Mouse (Mus musculus): ENCODE measurements around the gene Psen1. TPM values are rescaled to one million over a fixed set of nuclear protein-coding genes. Genes with fewer than 3 reads are reported as not detected.

Gene Psen1
- total RNA-seq, 2 experiments from 2014 or later = 23.3 to 28.6 TPM

DNA sequence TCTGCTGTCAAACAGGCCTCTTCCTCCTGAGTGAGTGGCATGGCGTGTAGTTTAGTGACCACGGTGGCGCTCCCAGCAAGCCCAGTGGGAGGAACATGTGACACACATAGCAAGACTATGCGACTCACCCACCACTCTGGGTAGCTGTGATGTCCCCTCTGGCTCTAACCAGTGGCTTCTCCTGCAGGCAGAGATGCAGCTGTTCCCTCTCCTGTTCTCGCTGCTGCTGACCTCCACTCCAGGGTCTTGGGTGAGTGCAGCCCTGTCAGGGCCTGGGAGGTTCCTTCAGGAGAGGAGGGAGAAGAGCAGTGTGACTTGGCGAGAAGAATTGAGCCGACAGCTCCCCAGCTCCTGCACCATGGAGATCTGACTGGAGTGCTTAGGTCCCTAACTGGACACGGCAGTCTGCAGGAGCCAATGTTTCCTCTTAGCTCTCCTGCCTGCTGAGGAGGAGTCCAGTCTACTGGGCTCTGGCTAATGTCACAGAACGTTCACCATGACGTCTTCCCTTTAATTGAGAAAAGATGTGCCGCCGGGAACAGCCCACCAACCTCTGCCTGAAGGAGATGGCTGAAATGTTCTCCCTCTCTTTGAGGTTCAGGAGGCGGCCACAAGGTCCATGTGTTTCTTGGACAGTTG, 78.1 kb downstream of the Psen1 start:
- no peak for DNase-seq
- intact Hi-C loops (cut with DNase I; ENCODE audit: low total_unique reads) = no loop called here

DNA sequence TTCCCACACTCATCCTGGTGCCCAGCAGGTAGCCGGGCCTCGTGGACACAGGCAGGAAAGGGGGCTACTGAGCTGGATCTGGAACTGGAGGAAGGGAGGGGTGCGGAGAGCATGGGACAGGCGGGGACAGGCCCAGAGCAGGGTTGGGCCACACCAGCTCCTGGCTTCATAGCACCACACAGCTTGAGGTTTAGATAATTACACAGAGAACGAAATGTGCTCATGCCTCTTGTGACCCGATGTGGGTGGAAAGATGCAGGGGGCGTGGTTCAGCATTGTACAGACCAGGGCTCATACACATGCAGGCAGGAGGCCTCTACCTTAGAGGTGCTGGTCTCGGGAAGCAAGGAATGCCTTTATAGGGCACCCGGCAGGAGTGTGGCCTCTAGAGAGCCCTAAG, 79.9 kb downstream of the Psen1 start:
- no peak for DNase-seq
- intact Hi-C loops (cut with DNase I; ENCODE audit: low total_unique reads) = no loop called here

DNA sequence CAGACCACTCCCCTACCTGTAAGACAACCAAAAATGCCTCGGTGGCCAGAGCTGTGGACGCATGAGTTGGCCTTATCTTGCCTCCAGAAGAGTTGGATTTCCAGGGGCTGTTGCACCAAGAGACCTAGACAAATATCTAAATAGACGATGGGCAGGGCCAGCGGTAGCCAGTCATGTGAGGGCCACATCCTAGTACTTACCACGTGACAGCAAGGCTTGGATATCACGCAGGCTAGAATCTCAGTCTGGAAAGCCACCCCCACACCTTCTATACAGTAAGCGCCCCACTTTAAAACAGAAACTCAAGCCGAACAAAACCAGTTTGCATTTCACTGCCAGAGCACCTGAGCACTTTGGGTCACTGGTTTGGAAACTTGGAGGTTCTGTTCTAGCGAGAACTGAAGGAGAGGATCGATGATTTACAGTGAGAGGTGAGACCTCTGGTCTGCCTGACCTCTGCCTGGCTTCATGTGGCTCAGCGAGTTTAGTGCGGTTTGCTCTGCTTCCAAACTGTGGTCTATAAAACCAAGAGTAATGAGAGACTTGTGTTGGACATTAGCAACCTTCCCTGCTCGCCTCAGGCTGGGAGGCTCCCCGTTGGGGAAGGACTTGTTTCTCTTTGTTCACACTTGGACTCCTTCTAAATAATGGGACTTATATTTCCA, 80.4 kb downstream of the Psen1 start:
- intact Hi-C loops (cut with DNase I; ENCODE audit: low total_unique reads) = no loop called here
- DNase-seq = no peak

DNA sequence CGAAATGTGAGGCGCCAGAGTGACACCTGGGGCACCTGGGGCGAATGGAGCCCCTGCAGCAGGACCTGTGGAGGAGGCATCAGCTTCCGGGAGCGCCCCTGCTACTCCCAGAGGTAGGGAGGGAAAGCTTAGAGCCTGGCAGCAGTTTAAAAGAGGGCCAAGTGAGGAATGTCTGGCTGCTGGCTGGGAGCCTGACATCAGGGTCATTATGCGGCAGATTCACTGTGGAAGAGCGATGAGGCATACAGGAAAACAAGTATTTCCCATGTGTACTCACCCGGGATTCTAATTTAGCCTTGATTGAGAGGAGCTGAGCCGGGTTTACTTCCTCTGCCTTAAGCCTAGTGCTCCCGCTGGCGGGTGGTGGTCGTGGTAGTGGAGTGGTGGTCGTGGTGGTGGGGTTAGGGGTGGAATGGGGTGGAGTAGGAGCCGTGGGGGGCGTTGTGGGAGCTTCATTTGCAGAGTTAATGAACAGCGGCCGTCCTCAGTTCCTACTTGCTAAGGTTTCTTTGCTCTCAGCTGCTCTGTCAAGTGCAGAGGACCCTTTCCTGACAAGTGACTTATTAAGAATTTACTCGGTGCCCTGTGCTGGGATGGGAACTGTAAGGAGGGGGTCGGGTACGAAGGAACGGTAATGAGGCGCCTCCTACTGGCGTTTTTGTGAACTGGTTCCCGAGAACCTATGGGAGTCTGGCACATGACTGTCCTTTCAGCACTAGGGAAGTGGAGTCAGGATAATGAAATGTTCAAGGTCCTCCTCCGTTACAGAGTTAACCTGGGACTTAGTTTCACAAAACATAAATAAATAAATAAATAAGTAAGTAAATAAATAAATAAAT, 82.7 kb downstream of the Psen1 start:
- peak; percentile 66 for DNase-seq
- intact Hi-C loops (cut with DNase I; ENCODE audit: low total_unique reads) = no loop called here

DNA sequence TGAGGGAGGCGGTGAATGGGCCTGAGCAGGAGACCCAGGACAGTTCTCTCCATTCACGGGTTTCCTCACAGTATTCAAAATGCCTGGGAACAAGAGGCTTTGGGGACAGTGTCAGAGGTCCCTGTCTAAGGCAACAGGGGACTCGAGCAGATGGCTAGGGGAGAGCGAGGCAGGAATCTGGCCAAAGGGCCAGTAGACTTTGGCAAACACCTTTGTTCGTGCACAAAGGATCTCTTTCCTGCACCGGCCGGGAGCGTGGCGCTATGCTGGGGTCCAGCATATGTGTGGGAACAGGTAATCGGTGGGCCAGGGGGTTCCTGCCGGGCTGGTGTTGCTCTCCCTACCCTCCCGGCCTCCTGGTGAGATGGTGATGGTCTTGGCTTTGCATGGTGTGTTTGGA, 87.7 kb downstream of the Psen1 start:
- no peak for DNase-seq
- intact Hi-C loops (cut with DNase I; ENCODE audit: low total_unique reads) = loop anchor here (5.0 kb wide), 1 partner anchor 63 kb away; no protein-coding TSS in a partner anchor

DNA sequence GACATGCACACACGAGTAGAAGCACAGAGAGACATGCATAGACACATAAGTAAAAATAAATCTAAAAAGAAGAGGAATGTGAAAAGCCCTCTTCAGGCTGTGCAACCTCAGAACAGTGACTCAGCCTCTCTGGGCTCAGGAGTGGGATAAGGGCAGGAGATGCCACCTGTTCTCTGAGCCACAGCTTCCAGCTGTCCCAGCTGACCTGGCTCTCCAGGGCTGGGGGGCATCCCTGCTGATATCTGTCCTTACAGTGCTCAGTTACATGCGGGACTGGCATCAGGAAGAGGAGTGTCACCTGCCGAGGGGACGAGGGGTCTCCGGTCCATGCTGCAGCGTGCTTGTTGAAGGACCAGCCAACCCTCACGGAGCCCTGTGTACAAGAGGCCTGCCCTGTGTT, 88.8 kb downstream of the Psen1 start:
- intact Hi-C loops (cut with DNase I; ENCODE audit: low total_unique reads) = loop anchor here (5.0 kb wide), 1 partner anchor 64 kb away; no protein-coding TSS in a partner anchor

DNA sequence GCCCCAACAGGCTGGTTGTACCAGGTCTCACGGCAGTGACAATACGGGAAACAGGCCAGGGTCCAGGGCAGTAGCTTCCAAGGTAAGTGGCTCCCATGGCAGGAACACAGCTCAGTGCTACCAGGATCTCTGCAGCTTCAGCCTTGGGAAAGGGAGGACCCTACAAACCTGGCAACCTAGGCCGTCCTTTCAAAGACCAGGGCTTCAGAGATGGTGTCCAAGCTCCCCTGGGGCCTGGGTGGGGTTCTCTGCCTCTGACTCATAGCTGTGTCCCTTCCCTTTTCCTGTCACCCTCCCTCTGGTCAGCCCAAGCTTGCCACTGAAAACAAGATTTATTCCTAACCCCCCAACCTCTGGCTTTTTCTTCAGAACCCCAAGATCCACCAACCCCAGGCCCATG, 92.2 kb downstream of the Psen1 start:
- intact Hi-C loops (cut with DNase I; ENCODE audit: low total_unique reads) = no loop called here
- DNase-seq = no peak

More for the DNA sequence above, 88.8 kb downstream of the Psen1 start:
- DNase-seq = no peak

DNA sequence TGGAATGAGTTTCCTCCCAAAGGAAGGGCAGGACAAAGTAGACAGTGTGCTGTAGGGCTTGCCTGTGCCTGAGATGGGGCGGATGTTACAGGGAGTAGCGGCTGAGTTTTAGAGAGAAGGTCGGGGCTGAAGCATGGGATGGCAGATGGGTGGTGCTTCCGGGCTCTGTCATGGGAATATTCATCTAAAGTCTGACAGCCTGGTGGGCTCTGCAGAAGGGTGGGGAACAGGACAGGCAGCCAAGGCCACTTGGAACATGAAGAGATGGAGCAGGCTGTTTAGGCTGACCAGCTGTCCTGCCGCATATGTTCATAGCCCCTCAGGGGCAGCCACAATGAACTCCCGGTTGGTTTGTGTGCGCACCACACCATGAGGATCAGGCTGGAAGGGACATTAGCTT, 93.3 kb downstream of the Psen1 start:
- no peak for DNase-seq
- intact Hi-C loops (cut with DNase I; ENCODE audit: low total_unique reads) = no loop called here

DNA sequence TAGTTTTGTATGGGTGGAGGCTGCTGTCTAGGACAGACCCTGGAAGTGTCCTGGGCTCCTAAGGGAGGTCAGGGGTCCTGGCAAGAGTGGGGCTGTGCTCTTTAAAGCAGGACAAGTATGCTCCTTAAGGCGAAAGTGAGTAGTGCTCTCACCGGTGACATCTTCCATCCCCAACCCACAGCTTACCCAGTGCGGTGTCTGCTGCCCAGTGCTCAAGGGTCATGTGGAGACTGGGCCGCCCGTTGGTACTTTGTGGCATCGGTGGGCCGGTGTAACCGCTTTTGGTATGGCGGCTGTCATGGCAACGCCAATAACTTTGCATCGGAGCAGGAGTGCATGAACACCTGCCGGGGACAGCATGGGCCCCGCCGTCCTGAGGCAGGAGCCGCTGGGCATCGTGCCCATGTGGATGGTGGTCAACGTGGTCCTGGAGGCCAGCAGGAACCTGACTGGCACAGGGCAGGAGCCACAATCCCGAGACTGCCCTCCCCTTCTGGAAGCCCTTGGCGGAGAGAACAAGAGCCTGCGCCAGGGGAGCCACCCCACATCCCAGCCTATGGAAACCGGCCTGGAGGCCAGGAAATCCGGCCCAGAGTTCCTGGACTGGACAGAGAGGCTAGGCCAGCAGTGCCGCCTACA, 93.8 kb downstream of the Psen1 start:
- intact Hi-C loops (cut with DNase I; ENCODE audit: low total_unique reads) = no loop called here
- no peak for DNase-seq

DNA sequence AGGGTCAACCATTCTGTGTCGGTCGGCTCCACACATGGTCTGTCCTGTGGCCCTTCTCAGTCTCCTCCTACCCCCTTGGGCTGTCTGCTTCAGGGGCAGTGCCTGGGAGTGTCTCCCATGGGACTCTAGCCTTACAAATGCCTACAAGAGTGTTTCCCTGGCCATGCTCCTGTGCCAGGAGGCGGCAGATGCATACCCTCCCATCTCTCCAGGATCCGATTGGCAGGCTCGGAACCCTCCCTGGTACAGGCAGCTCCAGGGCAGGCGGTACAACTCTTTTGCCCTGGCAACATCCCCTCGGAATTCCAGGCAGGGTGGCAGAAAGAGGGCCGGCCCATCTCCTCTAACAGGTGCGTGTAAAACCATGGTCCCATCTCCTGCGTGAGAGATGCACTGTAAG, 94.7 kb downstream of the Psen1 start:
- intact Hi-C loops (cut with DNase I; ENCODE audit: low total_unique reads) = no loop called here
- DNase-seq = no peak

Other genes with a start within 250 kb of the Psen1 start
- 10 to 100 TPM; 18.7 to 19.5 TPM for gene Dpf3, start 200.4 kb upstream of the Psen1 start, total RNA-seq (2021)
- gene Dcaf4, start 167.7 kb upstream of the Psen1 start, total RNA-seq (2021) = 10 to 100 TPM; 21.2 to 25.8 TPM
- 10 to 100 TPM; 14.1 to 19.1 TPM for gene Zfyve1, start 90.9 kb upstream of the Psen1 start, total RNA-seq (2021)
- gene Rbm25, start 56.9 kb upstream of the Psen1 start, total RNA-seq (2021) = 10 to 100 TPM; 42.3 to 49.0 TPM
- gene Papln, start 75.5 kb downstream of the Psen1 start, total RNA-seq (2021) = 1 to 10 TPM; 5.6 to 6.8 TPM
- gene Numb, start 233.8 kb downstream of the Psen1 start, total RNA-seq (2021) = 10 to 100 TPM; 16.4 to 16.7 TPM